Mouse (Mus musculus) stomach, embryonic 16.5 days (tissue): ENCODE data around the gene Cox11. TPM values are rescaled to one million over a fixed set of nuclear protein-coding genes. Genes with fewer than 3 reads are reported as not detected.

Experiments used
- ATAC-seq: fragments of 200-750 bp; cut with Nextera tagmentation; 2 replicates; pipeline ENCODE4 v1.8.0; 2017; ENCODE audit warnings: moderate number of reproducible peaks, moderate TSS enrichment; ENCODE audit not compliant: insufficient read depth, low FRiP score
- H3K27ac ChIP-seq: fragments of 300-500 bp; sonication (generic); 2 replicates; pipeline ENCODE4 v1.5.1; 2014; ENCODE audit warnings: low read length
- H3K27me3 ChIP-seq: fragments of 300-500 bp; sonication (generic); 2 replicates; pipeline ENCODE4 v1.6.1; 2014; ENCODE audit warnings: low read length, control low read depth, mixed read lengths; ENCODE audit not compliant: control insufficient read depth, insufficient read depth
- H3K36me3 ChIP-seq: fragments of 300-500 bp; sonication (generic); 2 replicates; pipeline ENCODE4 v1.6.1; 2014; ENCODE audit warnings: low read length; ENCODE audit not compliant: control insufficient read depth, insufficient read depth
- H3K4me1 ChIP-seq: fragments of 300-500 bp; sonication (generic); 2 replicates; pipeline ENCODE4 v1.6.1; 2014; ENCODE audit warnings: low read length, control low read depth, mixed read lengths; ENCODE audit not compliant: control insufficient read depth, insufficient read depth
- H3K4me2 ChIP-seq: fragments of 300-500 bp; sonication (generic); 2 replicates; pipeline ENCODE4 v1.6.1; 2014; ENCODE audit warnings: low read depth, low read length, mixed read lengths
- H3K4me3 ChIP-seq: fragments of 300-500 bp; sonication (generic); replicated peaks from 2 replicates; pipeline ENCODE4 v1.5.1; 2014; ENCODE audit warnings: mild to moderate bottlenecking, low read length
- H3K9ac ChIP-seq: fragments of 300-500 bp; sonication (generic); 2 replicates; pipeline ENCODE4 v1.6.1; 2014; ENCODE audit warnings: low read length
- H3K9me3 ChIP-seq: fragments of 300-500 bp; sonication (generic); replicated peaks from 2 replicates; pipeline ENCODE4 v1.6.1; 2016; ENCODE audit warnings: low read length, control low read depth; ENCODE audit not compliant: control insufficient read depth
- WGBS: fragments of 180-500 bp; shearing (Covaris S2); extraction: QIAGEN DNeasy Blood & Tissue Kit; methylation state at CpG from one replicate; pipeline ENCODE4 v1.1.7; 2014; 5-methylcytosine and 5-hydroxymethylcytosine counted together
- polyA plus RNA-seq: library from polyadenylated mRNA; unstranded; fragments of >200 nt; fragmentation: Nextera tagmentation; extraction: Ambion mirVana; gene quantifications from 2 replicates; pipeline ENCODE4 v1.2.1, GENCODE M21; 2015

Cox11 gene
- polyA plus RNA-seq, 1 experiment from 2014 or later, result 31.3 TPM

GRCm38 (mm10) chr11:90675479-90676110 is 37.6 kb downstream of the Cox11 start:
- H3K4me3 ChIP-seq, result no peak overlapping the region
- peak; percentile 56; the same call in 1 of the 2 replicates for ATAC-seq
- WGBS, result 70% methylated on average over 5 of the region's 5 CpGs
- no peaks in the 10 kb centered on the region for H3K27me3 ChIP-seq
- H3K36me3 ChIP-seq, result no peaks in the 10 kb centered on the region
- no peaks in the 10 kb centered on the region for H3K4me1 ChIP-seq
- H3K9me3 ChIP-seq, result no peaks in the 10 kb centered on the region
- H3K4me2 ChIP-seq, result no peak overlapping the region
- H3K27ac ChIP-seq, result no peak overlapping the region
- no peak overlapping the region for H3K9ac ChIP-seq

DNA sequence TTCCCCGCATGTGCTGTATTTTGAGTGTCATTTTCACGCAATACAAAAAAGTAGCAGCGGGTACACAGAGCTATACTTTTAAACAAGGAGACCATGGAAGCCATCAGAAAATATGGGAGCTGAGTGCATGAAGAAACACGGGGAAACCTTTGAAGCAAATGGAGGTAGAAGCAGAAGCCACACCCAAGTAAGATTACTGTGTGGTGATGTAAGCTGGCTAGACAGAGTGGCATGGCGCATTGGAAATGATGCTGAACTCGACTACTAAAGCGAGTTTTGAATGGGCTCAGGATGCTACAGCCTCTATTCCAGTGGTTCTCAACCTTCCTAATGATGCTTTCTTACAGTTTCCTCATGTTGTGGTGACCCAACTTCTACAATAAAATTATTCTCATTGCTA is 39.1 kb downstream of the Cox11 start:
- WGBS, result 91% methylated on average over 7 of the region's 7 CpGs
- ATAC-seq, result no peak
- Histone ChIP-seq H3K4me3 (no peak overlapping the region), H3K9me3 (no peaks in the 10 kb centered on the region), H3K27me3 (no peaks in the 10 kb centered on the region), H3K27ac (no peak overlapping the region), H3K9ac (no peak overlapping the region), H3K4me2 (no peak overlapping the region), H3K36me3 (no peaks in the 10 kb centered on the region), H3K4me1 (no peaks in the 10 kb centered on the region)

- 79% methylated on average over 8 of the region's 8 CpGs for WGBS
- no peak overlapping the region for H3K9ac ChIP-seq
Measured at GRCm38 (mm10) chr11:90677771-90678288, 39.9 kb downstream of the Cox11 start.

GRCm38 (mm10) chr11:90678582-90678981 is 40.6 kb downstream of the Cox11 start:
- Histone ChIP-seq H3K4me2 (no peak overlapping the region), H3K4me1 (no peaks in the 10 kb centered on the region), H3K9me3 (no peaks in the 10 kb centered on the region), H3K36me3 (peaks cover 1% of the 10 kb centered on the region; the same call in 1 of the 2 replicates), H3K27me3 (no peaks in the 10 kb centered on the region), H3K27ac (no peak overlapping the region), H3K9ac (no peak overlapping the region), H3K4me3 (no peak overlapping the region)
- WGBS, result 64% methylated on average over 5 of the region's 5 CpGs
- ATAC-seq, result peak; percentile 60; the same call in 1 of the 2 replicates

More at GRCm38 (mm10) chr11:90677771-90678288, 39.9 kb downstream of the Cox11 start:
- H3K27me3 ChIP-seq, result no peaks in the 10 kb centered on the region
- H3K4me3 ChIP-seq, result no peak overlapping the region
- no peak overlapping the region for H3K27ac ChIP-seq
- H3K4me1 ChIP-seq, result no peaks in the 10 kb centered on the region
- no peak overlapping the region for H3K4me2 ChIP-seq
- no peak for ATAC-seq
- no peaks in the 10 kb centered on the region for H3K36me3 ChIP-seq
- H3K9me3 ChIP-seq, result no peaks in the 10 kb centered on the region

DNA sequence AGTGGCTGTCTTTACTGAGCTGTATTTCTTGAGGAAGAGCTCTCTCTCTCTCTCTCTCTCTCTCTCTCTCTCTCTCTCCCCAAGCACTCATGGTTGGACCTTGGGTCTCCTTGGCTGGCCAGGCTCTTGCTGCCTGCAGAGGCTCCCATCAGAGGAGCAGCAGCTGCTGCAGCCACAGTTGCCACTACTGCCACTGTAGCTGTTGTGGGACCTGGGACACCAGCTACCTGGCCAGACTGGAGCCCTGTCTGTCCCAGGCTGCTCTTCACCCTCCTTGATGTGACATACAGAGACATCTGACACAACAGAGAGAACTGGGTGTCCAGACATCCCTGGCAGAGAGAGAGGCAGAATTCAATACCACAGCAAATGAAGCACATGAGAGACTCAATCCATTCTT is 43.2 kb downstream of the Cox11 start:
- Histone ChIP-seq H3K9ac (no peak overlapping the region), H3K4me1 (no peaks in the 10 kb centered on the region), H3K27ac (no peak overlapping the region), H3K4me3 (no peak overlapping the region), H3K4me2 (no peak overlapping the region), H3K36me3 (peaks cover 6% of the 10 kb centered on the region; the same call in 1 of the 2 replicates), H3K27me3 (no peaks in the 10 kb centered on the region), H3K9me3 (no peaks in the 10 kb centered on the region)
- ATAC-seq, result no peak

DNA sequence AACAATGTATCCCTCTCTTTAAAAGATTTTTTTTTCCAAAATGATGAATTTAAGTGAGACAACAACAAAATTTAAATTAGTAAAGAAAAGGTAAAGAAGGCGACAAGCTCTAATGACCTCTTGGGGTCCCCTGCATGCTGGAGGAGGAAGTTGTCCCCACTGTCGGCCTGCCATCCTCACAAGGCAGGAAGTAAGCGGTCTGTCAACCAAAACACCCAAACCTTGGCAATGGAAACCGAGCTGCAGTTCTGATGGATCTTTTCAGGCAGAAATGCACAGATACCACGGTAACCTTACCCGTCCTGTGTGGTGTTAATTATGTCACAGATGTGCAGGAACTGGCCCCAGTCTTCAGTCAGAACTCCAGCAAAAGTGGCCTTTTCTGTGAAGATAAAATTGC is 46.8 kb downstream of the Cox11 start:
- H3K9me3 ChIP-seq, result no peaks in the 10 kb centered on the region
- WGBS, result 70% methylated on average over 6 of the region's 6 CpGs
- no peak overlapping the region for H3K9ac ChIP-seq
- H3K4me1 ChIP-seq, result peaks cover 13% of the 10 kb centered on the region
- no peak overlapping the region for H3K4me2 ChIP-seq
- ATAC-seq, result no peak
- H3K4me3 ChIP-seq, result no peak overlapping the region
- no peak overlapping the region for H3K27ac ChIP-seq
- H3K36me3 ChIP-seq, result peaks cover 6% of the 10 kb centered on the region; the same call in 1 of the 2 replicates
- no peaks in the 10 kb centered on the region for H3K27me3 ChIP-seq

- Histone ChIP-seq H3K27ac (no peak overlapping the region), H3K4me3 (no peak overlapping the region), H3K36me3 (peaks cover 6% of the 10 kb centered on the region; the same call in 1 of the 2 replicates), H3K4me1 (peaks cover 13% of the 10 kb centered on the region), H3K27me3 (no peaks in the 10 kb centered on the region), H3K4me2 (no peak overlapping the region), H3K9ac (no peak overlapping the region), H3K9me3 (no peaks in the 10 kb centered on the region)
- no peak for ATAC-seq
- WGBS, result 80% methylated on average over 6 of the region's 6 CpGs
Measured at GRCm38 (mm10) chr11:90685196-90685595, 47.2 kb downstream of the Cox11 start.

DNA sequence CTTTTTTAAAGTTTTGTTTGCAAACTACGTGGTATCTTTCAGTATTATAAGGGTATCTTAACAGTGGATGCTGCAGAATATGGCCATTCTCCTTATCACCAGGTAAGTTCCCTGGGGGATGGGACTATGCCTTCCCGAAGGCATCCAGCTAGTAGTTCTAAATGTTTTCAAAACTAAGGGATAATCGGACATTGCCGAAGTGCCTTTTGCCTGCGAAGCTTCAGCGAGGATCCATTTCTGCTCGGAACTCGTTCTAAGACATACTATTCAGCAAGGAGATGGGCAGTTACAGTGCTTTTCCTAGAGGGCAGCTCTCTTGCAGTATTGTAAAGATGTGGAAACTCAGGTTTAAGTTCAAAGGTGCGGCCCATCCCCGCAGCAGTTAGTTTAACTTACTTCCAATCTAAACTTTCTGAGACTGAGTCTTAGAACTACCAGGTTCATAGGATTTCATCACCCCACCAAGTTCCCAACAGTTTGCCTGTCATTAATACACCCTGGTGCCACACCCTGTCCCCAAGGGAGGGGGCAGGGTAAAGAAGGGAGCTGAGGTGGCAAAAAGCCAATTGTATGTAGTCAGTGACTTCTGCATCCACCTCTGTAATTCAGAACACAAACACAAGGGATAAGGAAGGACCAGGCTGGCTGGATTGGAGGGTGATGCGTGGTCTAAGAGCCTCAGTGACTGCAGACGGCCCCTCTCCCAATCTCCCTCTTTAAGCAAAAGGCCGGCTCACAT is 48.5 kb downstream of the Cox11 start:
- no peaks in the 10 kb centered on the region for H3K27me3 ChIP-seq
- peak overlapping the region; percentile 0; the same call in 1 of the 2 replicates for H3K27ac ChIP-seq
- 65% methylated on average over 13 of the region's 13 CpGs for WGBS
- H3K4me2 ChIP-seq, result peak overlapping the region; percentile 91
- peak overlapping the region; percentile 56 for H3K4me3 ChIP-seq
- H3K4me1 ChIP-seq, result peaks cover 13% of the 10 kb centered on the region
- peaks cover 6% of the 10 kb centered on the region; the same call in 1 of the 2 replicates for H3K36me3 ChIP-seq
- peak; percentile 39 for ATAC-seq
- H3K9me3 ChIP-seq, result no peaks in the 10 kb centered on the region
- peak overlapping the region; percentile 59 for H3K9ac ChIP-seq

GRCm38 (mm10) chr11:90687040-90687439 is 49.1 kb downstream of the Cox11 start:
- Histone ChIP-seq H3K9me3 (no peaks in the 10 kb centered on the region), H3K4me1 (peaks cover 13% of the 10 kb centered on the region), H3K27me3 (no peaks in the 10 kb centered on the region), H3K4me3 (peak overlapping the region; percentile 56), H3K9ac (peak overlapping the region; percentile 59), H3K4me2 (peak overlapping the region; percentile 91), H3K36me3 (peaks cover 6% of the 10 kb centered on the region; the same call in 1 of the 2 replicates), H3K27ac (peak overlapping the region; percentile 0; the same call in 1 of the 2 replicates)
- WGBS, result 1% methylated on average over 17 of the region's 17 CpGs
- no peak for ATAC-seq
